Comparison of ENCODE assay signal across 12 mouse cellular contexts in the genomic region with DNA sequence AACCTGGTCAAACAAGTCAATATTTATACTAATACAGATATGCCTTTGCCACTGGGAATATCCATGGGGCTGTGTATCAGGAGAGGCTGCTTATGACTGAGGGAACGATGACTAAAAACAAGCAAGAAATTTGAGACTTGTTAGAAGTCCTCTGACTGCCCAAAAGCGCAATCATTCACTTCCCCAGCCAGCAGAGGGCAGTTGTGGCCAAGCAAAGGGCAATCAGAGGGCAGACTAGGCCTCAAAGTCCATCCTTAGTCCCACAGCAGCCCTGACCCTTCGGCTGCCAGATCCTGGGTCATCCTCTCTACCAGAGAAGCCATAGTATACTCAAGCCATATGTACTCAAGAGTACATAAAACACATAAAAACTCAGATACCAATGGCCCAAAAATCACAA. TPM values are rescaled to one million over a fixed set of nuclear protein-coding genes. Genes with fewer than 3 reads are reported as not detected.
DNase-seq lines count a peak whose midpoint lies in the region; ATAC-seq and TF ChIP-seq lines count a peak whose summit lies in the region.
"Had no signal": no experiment of that assay in that cellular context is flagged by ENCODE, and none has a peak within 500 bp of the region (broad histone marks: within the 10 kb centered on the region; RNA-seq: fewer than 3 reads in every experiment).

No protein-coding gene starts in this region.

- no peak for TF ChIP-seq POLR2A in CH12.LX (IDR thresholded peaks at IDR 0.05; ENCODE audit: low read depth, low read length)
- no peak for TF ChIP-seq POLR2A in embryonic fibroblast, embryonic 13.5 days (IDR thresholded peaks at IDR 0.05; ENCODE audit: low read depth, low read length)

- no peak overlapping the region for H3K4me2 ChIP-seq in CH12.LX (ENCODE audit: insufficient read depth, low read depth, poor library complexity, severe bottlenecking)
- no peak overlapping the region for H3K4me2 ChIP-seq in forebrain, embryonic 15.5 days (replicated peaks)
- H3K4me2 ChIP-seq: heart, embryonic 15.5 days had no signal

- in situ Hi-C loops in CH12.LX (cut with MboI; ENCODE audit: low pct_ligation_motif_present, low pct_unique_long_range_greater_than_20kb, low sequenced_read_pairs) (no loop called here), Patski (cut with MboI; ENCODE audit: low pct_unique_long_range_greater_than_20kb) (no loop called here)

- H3K4me3 ChIP-seq in layer of hippocampus, adult 2 months = no peak overlapping the region
- no peak overlapping the region for H3K4me3 ChIP-seq in CH12.LX (replicated peaks in 1 of 3; ENCODE audit: low read depth in 2 of 3, low read length in 2 of 3, poor library complexity in 1 of 3)
- no peak overlapping the region for H3K4me3 ChIP-seq in embryonic fibroblast, embryonic 13.5 days (ENCODE audit: insufficient read depth, low read length)
- H3K4me3 ChIP-seq in limb, embryonic 10.5 days = no peak overlapping the region
- H3K4me3 ChIP-seq in forebrain, embryonic 15.5 days = no peak overlapping the region
- H3K4me3 ChIP-seq: heart, embryonic 15.5 days had no signal

- TF ChIP-seq CTCF in layer of hippocampus, adult 2 months (conservative IDR thresholded peaks at IDR 0.05) = peak; percentile 38
- TF ChIP-seq CTCF in CH12.LX (conservative IDR thresholded peaks at IDR 0.05 in 1 of 2, IDR thresholded peaks at IDR 0.05 in 1 of 2; ENCODE audit: low read depth in 2 of 2, low read length in 2 of 2) (peak in 1 of 2 experiments; percentile 60; a peak in 3 of 4 replicates), Patski (IDR thresholded peaks at IDR 0.05) (peak; percentile 50)
- peak; percentile 43; the same call in 1 of the 2 replicates for TF ChIP-seq CTCF in embryonic fibroblast, embryonic 13.5 days (IDR thresholded peaks at IDR 0.05; ENCODE audit: borderline replicate concordance, insufficient read depth, low read length)

- ATAC-seq in Patski = peak; percentile 35
- ATAC-seq in forebrain, embryonic 15.5 days (replicated peaks) = no peak

- DNase-seq in layer of hippocampus, adult 2 months (ENCODE audit: low spot score in 2 of 2) = no peak
- no peak for DNase-seq in layer of hippocampus, postnatal 14 days (ENCODE audit: low spot score in 2 of 2)
- DNase-seq in CH12.LX (ENCODE audit: extremely low read depth) = peak; percentile 37
- DNase-seq in Patski (ENCODE audit: low read depth, low spot score) = no peak
- DNase-seq in limb, embryonic 10.5 days (ENCODE audit: low spot score) = no peak
- no peak for DNase-seq in spleen, adult 12 weeks (ENCODE audit: low spot score)
- DNase-seq: cerebellum, adult 8-10 months; lung, postnatal 10 days; right cerebral cortex, postnatal 14 days had no signal

- peaks cover 52% of the 10 kb centered on the region for H3K79me2 ChIP-seq in CH12.LX (replicated peaks; ENCODE audit: control insufficient read depth, extremely low read depth, insufficient read depth, poor library complexity, severe bottlenecking)

- peaks cover 48 to 49% of the 10 kb centered on the region in 2 experiments for H3K36me3 ChIP-seq in CH12.LX (replicated peaks in 1 of 2; ENCODE audit: control insufficient read depth in 1 of 2, insufficient read depth in 1 of 2, low read length in 1 of 2)
- no peaks in the 10 kb centered on the region for H3K36me3 ChIP-seq in limb, embryonic 10.5 days
- H3K36me3 ChIP-seq in forebrain, embryonic 15.5 days = no peaks in the 10 kb centered on the region
- H3K36me3 ChIP-seq: heart, embryonic 15.5 days had no signal

- H3K9ac ChIP-seq in CH12.LX (ENCODE audit: insufficient read depth, low read depth) = no peak overlapping the region
- no peak overlapping the region for H3K9ac ChIP-seq in forebrain, embryonic 15.5 days (replicated peaks)
- H3K9ac ChIP-seq: heart, embryonic 15.5 days had no signal

- CTCF ChIA-PET in Patski (lab: Charles Lee) = no interaction called here

- H3K4me1 ChIP-seq in CH12.LX (ENCODE audit: control insufficient read depth in 1 of 2, insufficient read depth in 2 of 2) = no peaks in the 10 kb centered on the region
- H3K4me1 ChIP-seq in embryonic fibroblast, embryonic 13.5 days (ENCODE audit: control insufficient read depth, insufficient read depth, low read length) = no peaks in the 10 kb centered on the region
- no peaks in the 10 kb centered on the region for H3K4me1 ChIP-seq in limb, embryonic 10.5 days
- no peaks in the 10 kb centered on the region for H3K4me1 ChIP-seq in forebrain, embryonic 15.5 days
- H3K4me1 ChIP-seq: heart, embryonic 15.5 days had no signal

- POLR2A ChIA-PET in Patski (lab: Charles Lee) = no interaction called here

- no peak for TF ChIP-seq EP300 in CH12.LX (IDR thresholded peaks at IDR 0.05; ENCODE audit: low read length)

- WGBS in limb, embryonic 10.5 days = 50% methylated on average over 3 of the region's 3 CpGs
- WGBS in forebrain, embryonic 15.5 days = 48% methylated on average over 3 of the region's 3 CpGs

- dilution Hi-C loops in CH12.LX (cut with MboI; ENCODE audit: extremely low pct_ligation_motif_present, extremely low pct_unique_long_range_greater_than_20kb, low sequenced_read_pairs) = no loop called here

- H3K27me3 ChIP-seq in CH12.LX (replicated peaks) (no peaks in the 10 kb centered on the region), Patski (no peaks in the 10 kb centered on the region)
- no peaks in the 10 kb centered on the region for H3K27me3 ChIP-seq in limb, embryonic 10.5 days (ENCODE audit: low read depth, poor library complexity, severe bottlenecking)
- H3K27me3 ChIP-seq in forebrain, embryonic 15.5 days = no peaks in the 10 kb centered on the region
- H3K27me3 ChIP-seq: heart, embryonic 15.5 days had no signal

- peak; percentile 51 for TF ChIP-seq RAD21 in CH12.LX (IDR thresholded peaks at IDR 0.05; ENCODE audit: low read depth, low read length)

- no peak overlapping the region for H3K27ac ChIP-seq in layer of hippocampus, adult 2 months
- H3K27ac ChIP-seq in CH12.LX (ENCODE audit: insufficient read depth, low read depth) = no peak overlapping the region
- no peak overlapping the region for H3K27ac ChIP-seq in embryonic fibroblast, embryonic 13.5 days (ENCODE audit: insufficient read depth, low read length)
- H3K27ac ChIP-seq in limb, embryonic 10.5 days = no peak overlapping the region
- H3K27ac ChIP-seq in forebrain, embryonic 15.5 days (replicated peaks) = no peak overlapping the region
- H3K27ac ChIP-seq: heart, embryonic 15.5 days had no signal

- peaks cover 9% of the 10 kb centered on the region for H3K9me3 ChIP-seq in CH12.LX (replicated peaks; ENCODE audit: low read length)
- H3K9me3 ChIP-seq in limb, embryonic 10.5 days (replicated peaks) = no peaks in the 10 kb centered on the region; the same call in 1 of the 2 replicates
- H3K9me3 ChIP-seq in forebrain, embryonic 15.5 days = peaks cover 3% of the 10 kb centered on the region; the same call in 1 of the 2 replicates
- H3K9me3 ChIP-seq: heart, embryonic 15.5 days had no signal

TF ChIP-seq in CH12.LX, 34 proteins besides CTCF, POLR2A, EP300 and RAD21:
- TF ChIP-seq BHLHE40 (IDR thresholded peaks at IDR 0.05; ENCODE audit: low read depth, low read length) (no peak), NELFE (IDR thresholded peaks at IDR 0.05; ENCODE audit: low read depth, low read length) (no peak), USF1 (IDR thresholded peaks at IDR 0.05; ENCODE audit: low read depth, low read length) (no peak), TCF12 (IDR thresholded peaks at IDR 0.05; ENCODE audit: low read depth, low read length) (no peak), ZMIZ1 (IDR thresholded peaks at IDR 0.05; ENCODE audit: low read depth, low read length) (no peak), ZNF384 (IDR thresholded peaks at IDR 0.05; ENCODE audit: low read depth, low read length) (no peak), MXI1 (IDR thresholded peaks at IDR 0.05; ENCODE audit: low read depth, low read length) (no peak), UBTF (IDR thresholded peaks at IDR 0.05; ENCODE audit: low read depth, low read length) (no peak), JUN (IDR thresholded peaks at IDR 0.05; ENCODE audit: insufficient read depth, low read depth, low read length) (no peak), MEF2A (IDR thresholded peaks at IDR 0.05; ENCODE audit: borderline replicate concordance, low read depth, low read length) (no peak), ETS1 (conservative IDR thresholded peaks at IDR 0.05; ENCODE audit: low read depth, low read length) (no peak), IRF4 (IDR thresholded peaks at IDR 0.05; ENCODE audit: low read depth, low read length) (no peak), HCFC1 (IDR thresholded peaks at IDR 0.05; ENCODE audit: low read depth, low read length) (no peak), SMC3 (IDR thresholded peaks at IDR 0.05; ENCODE audit: low read depth, low read length) (no peak), RCOR1 (conservative IDR thresholded peaks at IDR 0.05; ENCODE audit: low read depth, low read length) (no peak), JUND (conservative IDR thresholded peaks at IDR 0.05; ENCODE audit: low read depth, low read length) (no peak), NRF1 (IDR thresholded peaks at IDR 0.05; ENCODE audit: low read depth, low read length) (no peak), USF2 (conservative IDR thresholded peaks at IDR 0.05; ENCODE audit: low read depth, low read length) (no peak)

RNA-seq across cellular contexts. Expression of gene Ulbp1, which starts 11.4 kb away (rescaled TPM):
- total RNA-seq in layer of hippocampus, adult 2 months (2021) = under 1 TPM; 0.08 to 0.42 TPM
- total RNA-seq in layer of hippocampus, postnatal 14 days (2021) = under 1 TPM; 0.24 to 0.74 TPM
- total RNA-seq in CH12.LX (2012; rRNA removed) (70.1 and 78.3 TPM in 2 replicates), CH12.LX (2014; rRNA removed) (141 and 159 TPM in 2 replicates)
- polyA plus RNA-seq in CH12.LX (2012; ENCODE audit: insufficient read length, low read depth) (87.3 and 92.9 TPM in 2 replicates), Patski (2021) (0.85 TPM)
- 5.4 and 8.1 TPM in 2 replicates for polyA plus RNA-seq in embryonic fibroblast, embryonic 13.5 days (2011; ENCODE audit: insufficient read length, low read depth, missing spikeins)
- 0.73 and 0.83 TPM in 2 replicates for polyA plus RNA-seq in limb, embryonic 10.5 days (2016; fragmentation: Nextera tagmentation; extraction: Ambion mirVana)
- 0.65 TPM in 2 replicates for polyA plus RNA-seq in forebrain, embryonic 15.5 days (2015; fragmentation: Nextera tagmentation; extraction: Ambion mirVana)
